Mouse (Mus musculus): ENCODE measurements around the gene Hmg20b. TPM values are rescaled to one million over a fixed set of nuclear protein-coding genes. Genes with fewer than 3 reads are reported as not detected.
A peak's percentile ranks its signal among the peaks of the same experiment; 100 is the strongest.

Gene Hmg20b
- polyA plus RNA-seq, 2 experiments, result 92.9 to 135 TPM

GRCm38 (mm10) chr10:81395127-81395526, 44.8 kb upstream of the Hmg20b start:
- Histone ChIP-seq H3K4me3 (replicated peaks; ENCODE audit: low read length) (no peak overlapping the region), H3K4me1 (ENCODE audit: control insufficient read depth, insufficient read depth, low read length) (peaks cover 14% of the 10 kb centered on the region), H3K9ac (ENCODE audit: low read depth, low read length, severe bottlenecking) (no peak overlapping the region), H3K27ac (replicated peaks; ENCODE audit: low read depth, low read length) (no peak overlapping the region), H3K36me3 (ENCODE audit: control insufficient read depth, insufficient read depth, low read length) (peaks cover 27% of the 10 kb centered on the region), H3K9me3 (ENCODE audit: control insufficient read depth, low read length) (no peaks in the 10 kb centered on the region), H3K27me3 (ENCODE audit: control insufficient read depth, insufficient read depth, low read length) (no peaks in the 10 kb centered on the region), H3K4me2 (replicated peaks; ENCODE audit: low read depth, low read length, severe bottlenecking) (no peak overlapping the region)
- no peak for TF ChIP-seq POLR2A (IDR thresholded peaks at IDR 0.05; ENCODE audit: borderline replicate concordance, extremely low read depth, insufficient read depth, insufficient read length)
- ATAC-seq (ENCODE audit: low FRiP score, low read depth) (no peak), DNase-seq (ENCODE audit: low spot score) (no peak)
- WGBS, result 14% methylated on average over 5 of the region's 5 CpGs

DNA sequence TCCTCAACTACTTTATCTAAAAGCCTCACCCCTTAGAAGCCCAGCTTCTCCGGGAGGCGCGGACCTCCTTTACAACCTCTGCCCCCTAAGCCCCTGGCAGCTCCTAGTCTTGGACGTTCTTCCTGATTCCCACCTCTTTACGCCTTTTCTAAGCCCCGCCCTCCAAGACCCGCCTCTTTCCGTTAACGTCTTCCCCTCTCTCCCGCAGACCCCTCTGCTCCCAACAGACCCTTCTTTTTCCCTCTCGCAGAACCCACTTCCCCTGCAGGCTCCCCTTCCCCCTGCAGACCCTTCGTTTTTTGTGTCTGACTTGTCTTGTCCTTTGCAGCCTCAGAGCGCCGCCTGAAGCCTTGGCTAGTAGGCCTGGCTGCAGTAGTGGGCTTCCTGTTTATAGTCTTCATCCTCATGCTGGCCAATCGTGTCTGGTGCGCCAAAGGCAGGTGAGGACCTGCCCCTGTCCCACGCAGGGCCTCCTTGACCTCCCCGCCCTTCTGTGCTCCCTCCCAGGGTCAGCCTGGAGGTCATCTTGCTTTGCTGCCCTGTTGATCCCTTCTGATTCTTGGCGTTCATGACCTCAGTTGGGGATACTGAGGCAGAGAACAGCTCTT, 43.3 kb upstream of the Hmg20b start:
- no peaks in the 10 kb centered on the region for H3K27me3 ChIP-seq (ENCODE audit: control insufficient read depth, insufficient read depth, low read length)
- H3K4me2 ChIP-seq (replicated peaks; ENCODE audit: low read depth, low read length, severe bottlenecking), result peak overlapping the region; percentile 52
- peak overlapping the region; percentile 48 for H3K9ac ChIP-seq (ENCODE audit: low read depth, low read length, severe bottlenecking)
- peak overlapping the region; percentile 31 for H3K4me3 ChIP-seq (replicated peaks; ENCODE audit: low read length)
- H3K36me3 ChIP-seq (ENCODE audit: control insufficient read depth, insufficient read depth, low read length), result peaks cover 21% of the 10 kb centered on the region
- peak overlapping the region; percentile 55 for H3K27ac ChIP-seq (replicated peaks; ENCODE audit: low read depth, low read length)
- TF ChIP-seq POLR2A (IDR thresholded peaks at IDR 0.05; ENCODE audit: borderline replicate concordance, extremely low read depth, insufficient read depth, insufficient read length), result no peak
- DNase-seq (ENCODE audit: low spot score), result no peak
- no peaks in the 10 kb centered on the region for H3K9me3 ChIP-seq (ENCODE audit: control insufficient read depth, low read length)
- 7% methylated on average over 19 of the region's 19 CpGs for WGBS
- peaks cover 16% of the 10 kb centered on the region for H3K4me1 ChIP-seq (ENCODE audit: control insufficient read depth, insufficient read depth, low read length)
- ATAC-seq (ENCODE audit: low FRiP score, low read depth), result no peak

GRCm38 (mm10) chr10:81392781-81393185, 42.5 kb upstream of the Hmg20b start, which contains the start of gene Smim24:
Gene Smim24 (plus strand): TSS chr10:81393051.
- Histone ChIP-seq H3K4me3 (replicated peaks; ENCODE audit: low read length) (peak within 1 kb of the TSS; percentile 31), H3K27me3 (ENCODE audit: control insufficient read depth, insufficient read depth, low read length) (no peaks in the 10 kb centered on the region), H3K4me1 (ENCODE audit: control insufficient read depth, insufficient read depth, low read length) (peaks cover 16% of the 10 kb centered on the region), H3K36me3 (ENCODE audit: control insufficient read depth, insufficient read depth, low read length) (peaks cover 22% of the 10 kb centered on the region), H3K27ac (replicated peaks; ENCODE audit: low read depth, low read length) (peak within 1 kb of the TSS; percentile 55), H3K4me2 (replicated peaks; ENCODE audit: low read depth, low read length, severe bottlenecking) (peak within 1 kb of the TSS; percentile 52), H3K9ac (ENCODE audit: low read depth, low read length, severe bottlenecking) (peak within 1 kb of the TSS; percentile 48), H3K9me3 (ENCODE audit: control insufficient read depth, low read length) (no peaks in the 10 kb centered on the region)
- TF ChIP-seq POLR2A (IDR thresholded peaks at IDR 0.05; ENCODE audit: borderline replicate concordance, extremely low read depth, insufficient read depth, insufficient read length), result no peak
- DNase-seq (ENCODE audit: low spot score) (no peak), ATAC-seq (ENCODE audit: low FRiP score, low read depth) (no peak)
- WGBS, result 58% methylated on average over 14 of the region's 14 CpGs

DNA sequence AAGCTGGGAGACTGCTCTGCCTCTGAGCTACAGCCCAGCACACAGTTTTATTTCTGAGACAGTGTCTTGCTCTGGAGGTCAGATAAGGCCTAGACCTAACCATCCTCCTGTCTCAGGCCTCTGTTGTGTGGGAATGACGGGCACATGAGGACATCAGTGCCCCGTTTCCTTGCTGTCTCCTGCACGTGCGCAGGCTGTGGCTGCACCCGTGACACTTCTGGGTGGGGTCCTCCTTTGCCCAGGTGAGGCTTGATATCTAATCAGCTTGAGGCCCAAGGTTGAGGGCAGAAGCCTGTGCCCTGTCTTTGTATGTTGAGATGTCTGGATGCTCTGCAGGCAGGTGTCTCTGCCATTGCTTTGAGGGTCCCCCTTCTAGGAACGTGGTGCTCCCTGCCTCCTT, 42.0 kb upstream of the Hmg20b start:
- Histone ChIP-seq H3K27me3 (ENCODE audit: control insufficient read depth, insufficient read depth, low read length) (no peaks in the 10 kb centered on the region), H3K4me2 (replicated peaks; ENCODE audit: low read depth, low read length, severe bottlenecking) (no peak overlapping the region), H3K4me1 (ENCODE audit: control insufficient read depth, insufficient read depth, low read length) (peaks cover 16% of the 10 kb centered on the region), H3K9ac (ENCODE audit: low read depth, low read length, severe bottlenecking) (no peak overlapping the region), H3K9me3 (ENCODE audit: control insufficient read depth, low read length) (no peaks in the 10 kb centered on the region), H3K4me3 (replicated peaks; ENCODE audit: low read length) (no peak overlapping the region), H3K36me3 (ENCODE audit: control insufficient read depth, insufficient read depth, low read length) (peaks cover 22% of the 10 kb centered on the region), H3K27ac (replicated peaks; ENCODE audit: low read depth, low read length) (no peak overlapping the region)
- DNase-seq (ENCODE audit: low spot score) (no peak), ATAC-seq (ENCODE audit: low FRiP score, low read depth) (no peak)
- no peak for TF ChIP-seq POLR2A (IDR thresholded peaks at IDR 0.05; ENCODE audit: borderline replicate concordance, extremely low read depth, insufficient read depth, insufficient read length)
- WGBS, result 79% methylated on average over 6 of the region's 6 CpGs

GRCm38 (mm10) chr10:81390678-81390965, 40.3 kb upstream of the Hmg20b start:
- TF ChIP-seq POLR2A (IDR thresholded peaks at IDR 0.05; ENCODE audit: borderline replicate concordance, extremely low read depth, insufficient read depth, insufficient read length), result no peak
- Histone ChIP-seq H3K9me3 (ENCODE audit: control insufficient read depth, low read length) (no peaks in the 10 kb centered on the region), H3K4me1 (ENCODE audit: control insufficient read depth, insufficient read depth, low read length) (peaks cover 17% of the 10 kb centered on the region), H3K9ac (ENCODE audit: low read depth, low read length, severe bottlenecking) (no peak overlapping the region), H3K4me3 (replicated peaks; ENCODE audit: low read length) (no peak overlapping the region), H3K36me3 (ENCODE audit: control insufficient read depth, insufficient read depth, low read length) (peaks cover 37% of the 10 kb centered on the region), H3K27ac (replicated peaks; ENCODE audit: low read depth, low read length) (no peak overlapping the region), H3K4me2 (replicated peaks; ENCODE audit: low read depth, low read length, severe bottlenecking) (no peak overlapping the region), H3K27me3 (ENCODE audit: control insufficient read depth, insufficient read depth, low read length) (no peaks in the 10 kb centered on the region)
- DNase-seq (ENCODE audit: low spot score), result no peak
- 93% methylated on average over 13 of the region's 13 CpGs for WGBS
- ATAC-seq (ENCODE audit: low FRiP score, low read depth), result no peak

Measured in limb, embryonic 14.5 days (tissue).